ENCODE assay signal across 9 mouse cellular contexts in genomic region chr6:93845498-93845897, GRCm38 (mm10).
"Had no signal": no experiment of that assay in that cellular context is flagged by ENCODE, and none has a peak within 500 bp of the region (broad histone marks: within the 10 kb centered on the region; RNA-seq: fewer than 3 reads in every experiment).

No protein-coding gene starts in this region.

- ATAC-seq: lung, postnatal 0 days; midbrain, embryonic 13.5 days had no signal

- DNase-seq: kidney, adult 18-20 months; kidney, postnatal 10 days; kidney, postnatal 4 days; lung, adult 2 months; lung, postnatal 36 days; spleen, adult 18-20 months; thymus, postnatal 36 days had no signal
